Comparison of ENCODE assay signal across 8 mouse cellular contexts in the genomic region with DNA sequence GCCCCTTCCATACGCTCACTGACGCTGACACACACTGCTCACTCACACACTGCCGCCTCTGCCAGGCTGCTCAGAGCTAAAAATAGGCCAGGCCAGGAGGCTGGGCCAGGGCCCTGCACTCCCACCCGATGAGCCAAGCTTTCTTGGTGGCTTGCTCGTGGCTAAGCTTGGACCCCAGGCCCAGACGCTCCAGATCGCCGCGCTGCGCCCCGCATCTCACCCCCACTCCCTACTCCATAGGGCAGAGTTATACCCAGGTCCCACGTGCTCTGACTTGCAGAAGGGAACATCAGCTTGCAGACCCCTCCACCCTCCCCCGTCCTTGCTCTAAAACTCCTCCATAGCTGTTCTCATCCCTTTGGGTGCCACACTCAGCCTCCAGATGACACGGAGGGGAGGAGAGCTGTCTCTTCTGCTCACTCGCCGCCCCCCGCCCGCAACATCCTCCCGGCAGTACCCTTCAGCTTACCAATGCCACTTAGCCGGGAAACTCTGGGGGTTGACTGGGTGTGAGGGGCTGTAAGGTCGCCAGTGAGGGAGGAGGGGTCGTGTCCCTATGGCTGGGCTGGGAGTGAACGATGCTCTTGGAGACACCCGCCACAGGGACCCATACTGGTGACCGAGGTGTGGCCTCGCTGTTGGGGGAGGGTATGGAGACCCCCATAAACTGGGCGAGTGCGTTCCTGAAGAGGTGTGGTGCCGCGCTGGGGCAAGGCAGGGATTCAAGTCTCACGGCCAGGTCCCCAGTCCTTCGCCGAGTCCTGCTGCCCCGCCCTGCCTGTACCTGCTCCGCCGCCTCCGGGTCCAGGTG. TPM values are rescaled to one million over a fixed set of nuclear protein-coding genes. Genes with fewer than 3 reads are reported as not detected.
A peak's percentile ranks its signal among the peaks of the same experiment; 100 is the strongest.
DNase-seq lines count a peak whose midpoint lies in the region; ATAC-seq and TF ChIP-seq lines count a peak whose summit lies in the region.

No protein-coding gene starts in this region.

- ATAC-seq in kidney, embryonic 15.5 days (replicated peaks; ENCODE audit: low FRiP score): peak; percentile 47
- ATAC-seq in heart, embryonic 11.5 days (replicated peaks; ENCODE audit: insufficient number of reproducible peaks, low FRiP score, low TSS enrichment): peak; percentile 64
- ATAC-seq in neural tube, embryonic 11.5 days (ENCODE audit: insufficient read depth, low FRiP score, low TSS enrichment): peak; percentile 75

- no peaks in the 10 kb centered on the region for H3K36me3 ChIP-seq in kidney, embryonic 15.5 days
- no peaks in the 10 kb centered on the region for H3K36me3 ChIP-seq in heart, embryonic 11.5 days (ENCODE audit: control insufficient read depth, insufficient read depth, low read length)
- no peaks in the 10 kb centered on the region for H3K36me3 ChIP-seq in neural tube, embryonic 11.5 days (ENCODE audit: control insufficient read depth, insufficient read depth, low read length)

- peaks cover 43% of the 10 kb centered on the region for H3K27me3 ChIP-seq in kidney, embryonic 15.5 days
- H3K27me3 ChIP-seq in heart, embryonic 11.5 days (ENCODE audit: control insufficient read depth, insufficient read depth, low read length): peaks cover 9% of the 10 kb centered on the region; the same call in 1 of the 2 replicates
- 0 out of 2 replicates have a peak, but pooled peaks cover 4% of the 10 kb centered on the region for H3K27me3 ChIP-seq in neural tube, embryonic 11.5 days (ENCODE audit: control insufficient read depth, insufficient read depth, low read length)

- TF ChIP-seq POLR2A in cortical plate, adult 2 months (IDR thresholded peaks at IDR 0.05; ENCODE audit: extremely low read depth, insufficient read depth, low read length): peak; percentile 37; the same call in 1 of the 2 replicates

- H3K9ac ChIP-seq in kidney, embryonic 15.5 days: peak overlapping the region; percentile 53
- H3K9ac ChIP-seq in heart, embryonic 11.5 days (ENCODE audit: low read depth, low read length): peak overlapping the region; percentile 77
- H3K9ac ChIP-seq in neural tube, embryonic 11.5 days (ENCODE audit: low read length): peak overlapping the region; percentile 72

- DNase-seq in kidney, adult 9 months: no peak
- peak; percentile 64 to 81 for DNase-seq in left cerebral cortex, postnatal 14 days (ENCODE audit: low spot score in 2 of 2)
- DNase-seq in neural tube, embryonic 11.5 days (ENCODE audit: low spot score): peak; percentile 35
- DNase-seq in thymus, adult 18-20 months: no peak
- no peak for DNase-seq in ovary, postnatal 36 days (ENCODE audit: low spot score)

- H3K4me2 ChIP-seq in kidney, embryonic 15.5 days: peak overlapping the region; percentile 92
- H3K4me2 ChIP-seq in heart, embryonic 11.5 days: peak overlapping the region; percentile 84
- peak overlapping the region; percentile 97 for H3K4me2 ChIP-seq in neural tube, embryonic 11.5 days (ENCODE audit: low read depth)

- H3K4me3 ChIP-seq in kidney, embryonic 15.5 days (replicated peaks): peak overlapping the region; percentile 69
- H3K4me3 ChIP-seq in cortical plate, adult 2 months (ENCODE audit: insufficient read depth, low read length): peak overlapping the region; percentile 88
- peak overlapping the region; percentile 77 for H3K4me3 ChIP-seq in heart, embryonic 11.5 days (ENCODE audit: low read depth, low read length)
- peak overlapping the region; percentile 59 for H3K4me3 ChIP-seq in neural tube, embryonic 11.5 days (ENCODE audit: low read depth, low read length)

- WGBS in kidney, embryonic 15.5 days: 2% methylated on average over 37 of the region's 37 CpGs
- WGBS in heart, embryonic 11.5 days (ENCODE audit: insufficient replicate concordance): under 1% methylated on average over 37 of the region's 37 CpGs
- under 1% methylated on average over 35 of the region's 37 CpGs for WGBS in neural tube, embryonic 11.5 days

- H3K27ac ChIP-seq in kidney, embryonic 15.5 days: no peak overlapping the region; the same call in 1 of the 2 replicates
- H3K27ac ChIP-seq in cortical plate, adult 2 months (ENCODE audit: insufficient read depth, low read length): peak overlapping the region; percentile 75
- peak overlapping the region; percentile 86 for H3K27ac ChIP-seq in heart, embryonic 11.5 days (ENCODE audit: low read depth, low read length)
- no peak overlapping the region for H3K27ac ChIP-seq in neural tube, embryonic 11.5 days (ENCODE audit: low read depth, low read length)

- TF ChIP-seq CTCF in cortical plate, adult 2 months (IDR thresholded peaks at IDR 0.05; ENCODE audit: extremely low read depth, insufficient read depth, low read length): no peak

- intact Hi-C loops in left cerebral cortex, postnatal 14 days (cut with DNase I): no loop called here

- H3K4me1 ChIP-seq in kidney, embryonic 15.5 days: peaks cover 42% of the 10 kb centered on the region
- peaks cover 4% of the 10 kb centered on the region; the same call in 1 of the 2 replicates for H3K4me1 ChIP-seq in cortical plate, adult 2 months (ENCODE audit: control insufficient read depth, insufficient read depth, low read length)
- peaks cover 9% of the 10 kb centered on the region; the same call in 1 of the 2 replicates for H3K4me1 ChIP-seq in heart, embryonic 11.5 days (ENCODE audit: control insufficient read depth, insufficient read depth, low read length)
- peaks cover 5% of the 10 kb centered on the region; the same call in 1 of the 2 replicates for H3K4me1 ChIP-seq in neural tube, embryonic 11.5 days (ENCODE audit: control insufficient read depth, insufficient read depth, low read length)

- H3K9me3 ChIP-seq in kidney, embryonic 15.5 days (replicated peaks): no peaks in the 10 kb centered on the region
- H3K9me3 ChIP-seq in heart, embryonic 11.5 days (replicated peaks; ENCODE audit: control insufficient read depth, low read length): no peaks in the 10 kb centered on the region
- no peaks in the 10 kb centered on the region for H3K9me3 ChIP-seq in neural tube, embryonic 11.5 days (ENCODE audit: control insufficient read depth, low read length)

RNA-seq across cellular contexts. Expression of a gene that starts 0.6 kb away (rescaled TPM):
- 18.9 and 21.5 TPM in 2 replicates for polyA plus RNA-seq in kidney, embryonic 15.5 days (2015; fragmentation: Nextera tagmentation; extraction: Ambion mirVana)
- 171 and 174 TPM in 2 replicates for polyA plus RNA-seq in cortical plate, adult 2 months (2012; rRNA removed)
- 82.6 and 82.9 TPM in 2 replicates for polyA plus RNA-seq in heart, embryonic 11.5 days (2014; fragmentation: Nextera tagmentation; extraction: Ambion mirVana)
- 100 to 1,000 TPM; 147 to 153 TPM for total RNA-seq in left cerebral cortex, postnatal 14 days (2021)
- polyA plus RNA-seq in neural tube, embryonic 11.5 days (2014; fragmentation: Nextera tagmentation; extraction: Ambion mirVana): 34.7 and 35.6 TPM in 2 replicates

RNA-seq across cellular contexts. Expression of a gene that starts 27.7 kb away (rescaled TPM):
- polyA plus RNA-seq in kidney, embryonic 15.5 days (2015; fragmentation: Nextera tagmentation; extraction: Ambion mirVana): not detected in 2 replicates
- polyA plus RNA-seq in cortical plate, adult 2 months (2012; rRNA removed): 0.40 and 0.44 TPM in 2 replicates
- not detected in 2 replicates for polyA plus RNA-seq in heart, embryonic 11.5 days (2014; fragmentation: Nextera tagmentation; extraction: Ambion mirVana)
- total RNA-seq in left cerebral cortex, postnatal 14 days (2021): 1 to 10 TPM in 1 of 2 experiments, under 1 TPM in 1; 0.97 to 1.0 TPM
- not detected in 2 replicates for polyA plus RNA-seq in neural tube, embryonic 11.5 days (2014; fragmentation: Nextera tagmentation; extraction: Ambion mirVana)

RNA-seq across cellular contexts. Expression of a gene that starts 34.4 kb away (rescaled TPM):
- polyA plus RNA-seq in kidney, embryonic 15.5 days (2015; fragmentation: Nextera tagmentation; extraction: Ambion mirVana): 4.3 and 4.8 TPM in 2 replicates
- polyA plus RNA-seq in cortical plate, adult 2 months (2012; rRNA removed): 129 and 208 TPM in 2 replicates
- polyA plus RNA-seq in heart, embryonic 11.5 days (2014; fragmentation: Nextera tagmentation; extraction: Ambion mirVana): 4.0 and 4.3 TPM in 2 replicates
- 100 to 1,000 TPM in 1 of 2 experiments, 10 to 100 TPM in 1; 94.8 to 109 TPM for total RNA-seq in left cerebral cortex, postnatal 14 days (2021)
- 26.8 and 27.6 TPM in 2 replicates for polyA plus RNA-seq in neural tube, embryonic 11.5 days (2014; fragmentation: Nextera tagmentation; extraction: Ambion mirVana)

Comparison
In these comparisons a context has a peak if more than half of its experiments do, and no peak if none do; other contexts are left out.
1. H3K27ac ChIP-seq: peak in cortical plate, adult 2 months (single experiment) and heart, embryonic 11.5 days (single experiment); none in kidney, embryonic 15.5 days (single experiment) and neural tube, embryonic 11.5 days (single experiment).
2. DNase-seq: peak in left cerebral cortex, postnatal 14 days (2 of 2) and neural tube, embryonic 11.5 days (single experiment); none in kidney, adult 9 months (single experiment), thymus, adult 18-20 months (0 of 2) and ovary, postnatal 36 days (single experiment).
3. Peak in every context shown above with its lines, with median percentiles within 50 percentile points of each other: ATAC-seq, H3K4me2 ChIP-seq, H3K4me3 ChIP-seq and H3K9ac ChIP-seq.